Mouse (Mus musculus): ENCODE measurements around the gene Lin54. TPM values are rescaled to one million over a fixed set of nuclear protein-coding genes. Genes with fewer than 3 reads are reported as not detected.
A peak's percentile ranks its signal among the peaks of the same experiment; 100 is the strongest.

Lin54 gene
- total RNA-seq, 2 experiments from 2014 or later, result 16.2 to 19.0 TPM

- DNase-seq (ENCODE audit: low spot score in 2 of 2), result no peak
- no peak for TF ChIP-seq CTCF (conservative IDR thresholded peaks at IDR 0.05)
- H3K4me3 ChIP-seq, result no peak overlapping the region
- H3K27ac ChIP-seq, result no peak overlapping the region
Measured at GRCm38 (mm10) chr5:100396753-100397152, 103.7 kb downstream of the Lin54 start.

GRCm38 (mm10) chr5:100393681-100394080 is 106.8 kb downstream of the Lin54 start:
- Histone ChIP-seq H3K27ac (no peak overlapping the region), H3K4me3 (no peak overlapping the region)
- TF ChIP-seq CTCF (conservative IDR thresholded peaks at IDR 0.05), result peak; percentile 49
- no peak for DNase-seq (ENCODE audit: low spot score in 2 of 2)

GRCm38 (mm10) chr5:100392436-100392955 is 107.9 kb downstream of the Lin54 start:
- TF ChIP-seq CTCF (conservative IDR thresholded peaks at IDR 0.05), result no peak
- no peak overlapping the region for H3K4me3 ChIP-seq

More at GRCm38 (mm10) chr5:100392436-100392955, 107.9 kb downstream of the Lin54 start:
- no peak overlapping the region for H3K27ac ChIP-seq
- DNase-seq (ENCODE audit: low spot score in 2 of 2), result no peak

Small RNA genes within 50 kb of the gene (microRNA-seq; reads per million reads assigned to microRNA genes)
- gene Gm23222, result 0 reads per million in 2 experiments

Other genes with a start within 250 kb of the Lin54 start
- gene Sec31a, start 84.4 kb downstream of the Lin54 start, total RNA-seq (2021), result 100 to 1,000 TPM; 103 to 106 TPM
- gene Cops4, start 17.7 kb upstream of the Lin54 start, total RNA-seq (2021), result 10 to 100 TPM; 78.8 to 81.4 TPM
- not detected for gene Plac8, start 71.6 kb upstream of the Lin54 start, total RNA-seq (2021)
- gene Coq2, start 174.5 kb upstream of the Lin54 start, total RNA-seq (2021), result 10 to 100 TPM; 84.1 to 86.9 TPM
- under 1 TPM; 0.38 to 0.86 TPM for gene Hpse, start 219.1 kb upstream of the Lin54 start, total RNA-seq (2021)